Mouse (Mus musculus) embryonic facial prominence, embryonic 11.5 days (tissue): ENCODE measurements around the gene Fam19a2. TPM values are rescaled to one million over a fixed set of nuclear protein-coding genes. Genes with fewer than 3 reads are reported as not detected.

Experiments
- ATAC-seq: fragments of 200-750 bp; cut with Nextera tagmentation; replicated peaks from 2 replicates; pipeline ENCODE4 v1.8.0; 2017; ENCODE audit warnings: low read depth; ENCODE audit not compliant: insufficient number of reproducible peaks, low FRiP score, low TSS enrichment
- DNase-seq: peaks from one replicate; pipeline ENCODE4 v3.0.0-alpha.2; 2015; ENCODE audit warnings: low spot score
- H3K27ac ChIP-seq: fragments of 300-500 bp; sonication (generic); replicated peaks from 2 replicates; pipeline ENCODE4 v1.5.1; 2014; ENCODE audit warnings: mild to moderate bottlenecking, low read depth, low read length, control low read depth
- H3K27me3 ChIP-seq: fragments of 300-500 bp; sonication (generic); 2 replicates; pipeline ENCODE4 v1.6.1; 2014; ENCODE audit warnings: mild to moderate bottlenecking, low read length, moderate library complexity, mixed read lengths; ENCODE audit not compliant: control insufficient read depth, insufficient read depth
- H3K36me3 ChIP-seq: fragments of 300-500 bp; sonication (generic); replicated peaks from 2 replicates; pipeline ENCODE4 v1.6.1; 2014; ENCODE audit warnings: low read depth, mild to moderate bottlenecking, low read length, moderate library complexity, mixed read lengths; ENCODE audit not compliant: control insufficient read depth, insufficient read depth
- H3K4me1 ChIP-seq: fragments of 300-500 bp; sonication (generic); 2 replicates; pipeline ENCODE4 v1.6.1; 2014; ENCODE audit warnings: low read length, mixed read lengths; ENCODE audit not compliant: control insufficient read depth, insufficient read depth
- H3K4me2 ChIP-seq: fragments of 300-500 bp; sonication (generic); 2 replicates; pipeline ENCODE4 v1.6.1; 2014; ENCODE audit warnings: low read depth, mild to moderate bottlenecking, control low read depth, low read length, moderate library complexity
- H3K4me3 ChIP-seq: fragments of 300-500 bp; sonication (generic); 2 replicates; pipeline ENCODE4 v1.5.1; 2014; ENCODE audit warnings: low read depth, low read length, control low read depth
- H3K9ac ChIP-seq: fragments of 300-500 bp; sonication (generic); replicated peaks from 2 replicates; pipeline ENCODE4 v1.6.1; 2014; ENCODE audit warnings: mild to moderate bottlenecking, control low read depth, low read length
- H3K9me3 ChIP-seq: fragments of 300-500 bp; sonication (generic); replicated peaks from 2 replicates; pipeline ENCODE4 v1.6.1; 2016; ENCODE audit warnings: mild to moderate bottlenecking, low read length, inconsistent platforms, mixed read lengths; ENCODE audit not compliant: control insufficient read depth
- WGBS: fragments of 180-500 bp; shearing (Covaris S2); extraction: QIAGEN DNeasy Blood & Tissue Kit; methylation state at CpG from one replicate; pipeline ENCODE4 v1.1.7; 2014; 5-methylcytosine and 5-hydroxymethylcytosine counted together
- polyA plus RNA-seq: library from polyadenylated mRNA; unstranded; fragments of >200 nt; fragmentation: Nextera tagmentation; extraction: Ambion mirVana; gene quantifications from 2 replicates; pipeline ENCODE4 v1.2.1, GENCODE M21; 2014

Fam19a2 gene
- polyA plus RNA-seq, 1 experiment from 2014 or later = 8.2 TPM

GRCm38 (mm10) chr10:123702595-123702994, 438.8 kb downstream of the Fam19a2 start:
- Histone ChIP-seq H3K4me2 (no peak overlapping the region), H3K4me3 (no peak overlapping the region), H3K36me3 (no peaks in the 10 kb centered on the region), H3K4me1 (no peaks in the 10 kb centered on the region), H3K9me3 (no peaks in the 10 kb centered on the region), H3K27ac (no peak overlapping the region), H3K9ac (no peak overlapping the region), H3K27me3 (no peaks in the 10 kb centered on the region)
- ATAC-seq = no peak
- WGBS = 83% methylated on average over 4 of the region's 4 CpGs
- DNase-seq = no peak

- WGBS = 94% methylated on average over 3 of the region's 3 CpGs
- no peak overlapping the region for H3K27ac ChIP-seq
- H3K27me3 ChIP-seq = no peaks in the 10 kb centered on the region
- H3K4me1 ChIP-seq = no peaks in the 10 kb centered on the region
- H3K4me2 ChIP-seq = no peak overlapping the region
- H3K36me3 ChIP-seq = no peaks in the 10 kb centered on the region
- no peak overlapping the region for H3K9ac ChIP-seq
- ATAC-seq (no peak), DNase-seq (no peak)
- no peaks in the 10 kb centered on the region for H3K9me3 ChIP-seq
- no peak overlapping the region for H3K4me3 ChIP-seq
Observed at GRCm38 (mm10) chr10:123707026-123707425, 443.2 kb downstream of the Fam19a2 start.

GRCm38 (mm10) chr10:123710738-123711137, 446.9 kb downstream of the Fam19a2 start:
- H3K4me2 ChIP-seq = no peak overlapping the region
- DNase-seq (no peak), ATAC-seq (no peak)
- H3K36me3 ChIP-seq = no peaks in the 10 kb centered on the region
- WGBS = 83% methylated on average over 2 of the region's 2 CpGs
- no peaks in the 10 kb centered on the region for H3K9me3 ChIP-seq
- no peaks in the 10 kb centered on the region for H3K27me3 ChIP-seq
- H3K27ac ChIP-seq = no peak overlapping the region
- H3K4me1 ChIP-seq = no peaks in the 10 kb centered on the region
- no peak overlapping the region for H3K9ac ChIP-seq
- no peak overlapping the region for H3K4me3 ChIP-seq

DNA sequence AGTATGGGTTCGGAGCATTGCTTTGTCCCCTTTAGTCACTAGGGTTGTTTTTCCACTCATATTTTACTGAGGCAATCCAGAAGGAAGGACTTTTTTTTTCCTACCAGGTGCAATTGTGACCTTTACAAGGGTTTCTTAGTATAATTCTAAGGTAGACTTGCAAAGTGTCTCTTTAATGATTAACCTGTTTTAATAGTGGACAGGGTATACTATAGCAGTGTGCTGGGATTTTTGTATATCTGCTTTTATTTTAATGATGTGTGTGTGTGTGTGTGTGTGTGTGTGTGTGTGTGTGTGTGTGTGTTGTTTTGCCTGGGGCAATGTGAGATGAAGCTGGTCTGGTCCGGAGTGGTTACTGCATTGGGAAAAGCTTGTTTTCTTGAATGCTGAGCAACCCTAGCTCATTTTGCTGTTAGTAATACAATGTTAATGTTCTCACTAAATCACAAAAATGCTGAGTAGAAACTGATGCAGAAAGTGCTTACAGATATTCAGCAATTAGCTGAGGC, 458.2 kb downstream of the Fam19a2 start:
- no peak overlapping the region for H3K27ac ChIP-seq
- ATAC-seq (no peak), DNase-seq (no peak)
- no peaks in the 10 kb centered on the region for H3K4me1 ChIP-seq
- no peaks in the 10 kb centered on the region for H3K36me3 ChIP-seq
- no peak overlapping the region for H3K4me2 ChIP-seq
- 55% methylated on average over 2 of the region's 2 CpGs for WGBS
- H3K9me3 ChIP-seq = no peaks in the 10 kb centered on the region
- H3K4me3 ChIP-seq = no peak overlapping the region
- H3K27me3 ChIP-seq = no peaks in the 10 kb centered on the region
- no peak overlapping the region for H3K9ac ChIP-seq

- no peak overlapping the region for H3K4me3 ChIP-seq
- H3K9me3 ChIP-seq = no peaks in the 10 kb centered on the region
- ATAC-seq = no peak
- no peak overlapping the region for H3K9ac ChIP-seq
- H3K4me1 ChIP-seq = no peaks in the 10 kb centered on the region
- no peaks in the 10 kb centered on the region for H3K36me3 ChIP-seq
- H3K27me3 ChIP-seq = no peaks in the 10 kb centered on the region
- no peak overlapping the region for H3K27ac ChIP-seq
- no peak overlapping the region for H3K4me2 ChIP-seq
- DNase-seq = no peak
Observed at GRCm38 (mm10) chr10:123723641-123724040, 459.8 kb downstream of the Fam19a2 start.

DNA sequence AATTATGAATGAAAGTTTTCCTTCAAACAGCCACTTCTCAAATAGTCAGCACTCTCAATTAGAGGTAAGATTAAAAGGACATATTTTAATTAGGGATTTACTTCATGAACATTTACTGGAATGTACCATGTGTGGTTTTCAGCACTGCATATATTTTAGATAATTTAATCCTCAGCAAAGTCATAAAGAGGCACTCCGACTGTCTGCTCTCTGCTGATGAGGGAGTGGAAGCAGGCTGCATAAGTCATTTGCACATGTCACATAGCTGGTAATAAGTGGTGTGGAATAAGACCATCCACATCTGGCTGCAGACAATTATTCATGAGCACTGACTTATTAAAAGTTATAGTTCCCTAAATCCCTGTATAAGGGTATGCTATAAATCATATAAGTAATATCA, 484.5 kb downstream of the Fam19a2 start:
- DNase-seq (no peak), ATAC-seq (no peak)
- Histone ChIP-seq H3K27me3 (no peaks in the 10 kb centered on the region), H3K9ac (no peak overlapping the region), H3K4me3 (no peak overlapping the region), H3K4me1 (no peaks in the 10 kb centered on the region), H3K9me3 (no peaks in the 10 kb centered on the region), H3K27ac (no peak overlapping the region), H3K36me3 (no peaks in the 10 kb centered on the region), H3K4me2 (no peak overlapping the region)
- 65% methylated on average over 1 of the region's 1 CpGs for WGBS

- no peaks in the 10 kb centered on the region for H3K27me3 ChIP-seq
- no peaks in the 10 kb centered on the region for H3K36me3 ChIP-seq
- no peak overlapping the region for H3K4me2 ChIP-seq
- ATAC-seq = no peak
- no peaks in the 10 kb centered on the region for H3K9me3 ChIP-seq
- no peak overlapping the region for H3K4me3 ChIP-seq
- no peak overlapping the region for H3K9ac ChIP-seq
- no peak overlapping the region for H3K27ac ChIP-seq
- DNase-seq = no peak
- WGBS = 56% methylated on average over 6 of the region's 6 CpGs
- H3K4me1 ChIP-seq = no peaks in the 10 kb centered on the region
Observed at GRCm38 (mm10) chr10:123751676-123752280, 488.0 kb downstream of the Fam19a2 start.

GRCm38 (mm10) chr10:123752755-123753154, 489.0 kb downstream of the Fam19a2 start:
- ATAC-seq = no peak
- H3K4me1 ChIP-seq = no peaks in the 10 kb centered on the region
- H3K9ac ChIP-seq = no peak overlapping the region
- H3K27me3 ChIP-seq = no peaks in the 10 kb centered on the region
- WGBS = 80% methylated on average over 3 of the region's 3 CpGs
- DNase-seq = no peak
- no peak overlapping the region for H3K4me2 ChIP-seq
- no peak overlapping the region for H3K4me3 ChIP-seq
- H3K9me3 ChIP-seq = no peaks in the 10 kb centered on the region
- H3K36me3 ChIP-seq = no peaks in the 10 kb centered on the region
- H3K27ac ChIP-seq = no peak overlapping the region
